Mouse (Mus musculus) kidney, adult 2 months (tissue): Measurements from ENCODE around the gene Nrl.

Experiments used
- CTCF ChIP-seq: fragments of 200-500 bp; conservative IDR thresholded peaks from 2 replicates; pipeline ENCODE4 v1.5.1; 2011; ENCODE audit warnings: low read depth, mild to moderate bottlenecking, control low read depth, low read length, moderate library complexity, mixed read lengths; ENCODE audit not compliant: insufficient read depth, insufficient read length
- POLR2A ChIP-seq: fragments of 200-500 bp; IDR thresholded peaks from one replicate; pipeline ENCODE4 v1.6.1; 2011; ENCODE audit warnings: low read depth, low read length, control low read depth

GRCm38 (mm10) chr14:55478651-55479599, 45.9 kb downstream of the Nrl start, which contains the start of gene Dhrs4:
- TF ChIP-seq POLR2A (peak; percentile 77), CTCF (peak; percentile 69)
